8 mouse cellular contexts compared by ENCODE assay signal in the genomic region with DNA sequence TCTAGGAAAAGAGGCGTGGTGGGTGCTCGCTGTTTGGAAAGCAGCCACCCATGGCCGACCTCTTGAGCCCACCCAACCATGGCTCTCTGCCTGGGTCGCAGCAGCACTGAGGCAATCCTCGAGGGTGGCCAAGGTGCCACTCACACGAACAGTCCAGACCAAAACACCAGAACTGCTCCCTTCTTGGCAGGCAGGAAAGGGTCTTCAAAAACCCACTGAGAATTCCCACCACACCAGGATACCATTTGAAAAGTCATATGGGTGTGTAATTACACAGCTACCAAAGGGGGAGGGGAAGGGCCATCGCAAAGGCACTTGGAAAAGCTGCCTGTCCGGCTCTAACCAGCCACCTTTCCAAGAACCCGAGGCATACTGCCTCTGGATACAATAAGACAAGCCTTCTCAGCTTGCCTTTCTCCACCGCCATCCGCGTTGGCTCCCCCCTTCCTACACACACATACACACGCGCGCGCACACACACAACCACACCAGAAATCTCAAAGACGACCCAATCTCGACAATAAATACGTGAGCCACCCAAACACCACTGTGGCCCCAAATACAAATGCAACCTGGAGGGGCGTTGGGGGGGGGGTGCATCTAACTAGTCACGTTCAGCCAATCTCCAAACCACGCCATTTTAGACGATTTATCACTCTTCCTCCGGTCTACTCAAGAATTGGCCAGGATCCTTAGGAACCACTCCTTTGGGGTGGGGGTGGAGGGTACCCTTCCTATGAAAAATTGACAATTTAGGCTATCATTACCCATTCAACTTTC. TPM values are rescaled to one million over a fixed set of nuclear protein-coding genes. Genes with fewer than 3 reads are reported as not detected.
DNase-seq lines count a peak whose midpoint lies in the region; ATAC-seq and TF ChIP-seq lines count a peak whose summit lies in the region.

No protein-coding gene starts in this region.

- H3K27me3 ChIP-seq in megakaryocyte, embryonic 14.5 days (replicated peaks): peaks cover 65% of the 10 kb centered on the region
- no peaks in the 10 kb centered on the region for H3K27me3 ChIP-seq in embryonic facial prominence, embryonic 12.5 days
- no peaks in the 10 kb centered on the region for H3K27me3 ChIP-seq in heart, embryonic 11.5 days (ENCODE audit: control insufficient read depth, insufficient read depth, low read length)
- H3K27me3 ChIP-seq in kidney, postnatal 0 days (ENCODE audit: insufficient read depth, low read length): no peaks in the 10 kb centered on the region
- H3K27me3 ChIP-seq in stomach, embryonic 15.5 days (replicated peaks): no peaks in the 10 kb centered on the region

- TF ChIP-seq CTCF in kidney, postnatal 0 days (IDR thresholded peaks at IDR 0.05; ENCODE audit: low read depth): no peak

- H3K4me2 ChIP-seq in embryonic facial prominence, embryonic 12.5 days (replicated peaks): peak overlapping the region; percentile 9; the same call in 1 of the 2 replicates
- peak overlapping the region; percentile 94 for H3K4me2 ChIP-seq in heart, embryonic 11.5 days
- peak overlapping the region; percentile 82 for H3K4me2 ChIP-seq in kidney, postnatal 0 days (ENCODE audit: low read length)
- H3K4me2 ChIP-seq in stomach, embryonic 15.5 days: peak overlapping the region; percentile 89

- ATAC-seq in megakaryocyte, adult 5-6 weeks (ENCODE audit: poor library complexity, severe bottlenecking): no peak
- ATAC-seq in embryonic facial prominence, embryonic 12.5 days (ENCODE audit: insufficient number of reproducible peaks, insufficient read depth, low FRiP score, low TSS enrichment): no peak
- ATAC-seq in heart, embryonic 11.5 days (replicated peaks; ENCODE audit: insufficient number of reproducible peaks, low FRiP score, low TSS enrichment): no peak
- ATAC-seq in kidney, postnatal 0 days (replicated peaks; ENCODE audit: low FRiP score, low read depth): peak; percentile 29
- ATAC-seq in stomach, embryonic 15.5 days (ENCODE audit: insufficient read depth, low FRiP score, low read depth): no peak

- H3K9me3 ChIP-seq in megakaryocyte, embryonic 14.5 days: no peaks in the 10 kb centered on the region
- H3K9me3 ChIP-seq in embryonic facial prominence, embryonic 12.5 days: no peaks in the 10 kb centered on the region
- H3K9me3 ChIP-seq in heart, embryonic 11.5 days (replicated peaks; ENCODE audit: control insufficient read depth, low read length): no peaks in the 10 kb centered on the region
- H3K9me3 ChIP-seq in kidney, postnatal 0 days (replicated peaks; ENCODE audit: low read length): no peaks in the 10 kb centered on the region
- H3K9me3 ChIP-seq in stomach, embryonic 15.5 days: no peaks in the 10 kb centered on the region

- H3K4me1 ChIP-seq in megakaryocyte, embryonic 14.5 days: peaks cover 48% of the 10 kb centered on the region
- H3K4me1 ChIP-seq in embryonic facial prominence, embryonic 12.5 days: 0 out of 2 replicates have a peak, but pooled peaks cover 2% of the 10 kb centered on the region
- H3K4me1 ChIP-seq in heart, embryonic 11.5 days (ENCODE audit: control insufficient read depth, insufficient read depth, low read length): peaks cover 4% of the 10 kb centered on the region; the same call in 1 of the 2 replicates
- no peaks in the 10 kb centered on the region for H3K4me1 ChIP-seq in kidney, postnatal 0 days (replicated peaks; ENCODE audit: insufficient read depth, low read length)
- no peaks in the 10 kb centered on the region for H3K4me1 ChIP-seq in stomach, embryonic 15.5 days

- peak; percentile 82 for DNase-seq in kidney, postnatal 0 days (ENCODE audit: low spot score)
- DNase-seq in liver: peak; percentile 27
- peak; percentile 3 to 24 for DNase-seq in natural killer cell, adult 2 months (ENCODE audit: low spot score in 2 of 2)

- 2% methylated on average over 24 of the region's 24 CpGs for WGBS in embryonic facial prominence, embryonic 12.5 days
- under 1% methylated on average over 24 of the region's 24 CpGs for WGBS in heart, embryonic 11.5 days (ENCODE audit: insufficient replicate concordance)
- WGBS in kidney, postnatal 0 days: under 1% methylated on average over 24 of the region's 24 CpGs
- WGBS in stomach, embryonic 15.5 days: under 1% methylated on average over 24 of the region's 24 CpGs

- H3K4me3 ChIP-seq in megakaryocyte, embryonic 14.5 days (replicated peaks): peak overlapping the region; percentile 92
- peak overlapping the region; percentile 83 for H3K4me3 ChIP-seq in embryonic facial prominence, embryonic 12.5 days
- H3K4me3 ChIP-seq in heart, embryonic 11.5 days (ENCODE audit: low read depth, low read length): peak overlapping the region; percentile 72
- H3K4me3 ChIP-seq in kidney, postnatal 0 days (replicated peaks; ENCODE audit: low read depth, low read length): peak overlapping the region; percentile 82
- peak overlapping the region; percentile 72 for H3K4me3 ChIP-seq in stomach, embryonic 15.5 days (replicated peaks)

- H3K27ac ChIP-seq in embryonic facial prominence, embryonic 12.5 days: peak overlapping the region; percentile 99
- H3K27ac ChIP-seq in heart, embryonic 11.5 days (ENCODE audit: low read depth, low read length): peak overlapping the region; percentile 96
- peak overlapping the region; percentile 98 for H3K27ac ChIP-seq in kidney, postnatal 0 days
- peak overlapping the region; percentile 95 for H3K27ac ChIP-seq in stomach, embryonic 15.5 days

- no peaks in the 10 kb centered on the region for H3K36me3 ChIP-seq in megakaryocyte, embryonic 14.5 days (replicated peaks; ENCODE audit: low read length)
- peaks cover 29% of the 10 kb centered on the region for H3K36me3 ChIP-seq in embryonic facial prominence, embryonic 12.5 days
- peaks cover 7% of the 10 kb centered on the region; the same call in 1 of the 2 replicates for H3K36me3 ChIP-seq in heart, embryonic 11.5 days (ENCODE audit: control insufficient read depth, insufficient read depth, low read length)
- 0 out of 2 replicates have a peak, but pooled peaks cover 6% of the 10 kb centered on the region for H3K36me3 ChIP-seq in kidney, postnatal 0 days (ENCODE audit: insufficient read depth, low read length)
- no peaks in the 10 kb centered on the region for H3K36me3 ChIP-seq in stomach, embryonic 15.5 days

- H3K9ac ChIP-seq in embryonic facial prominence, embryonic 12.5 days: peak overlapping the region; percentile 97
- peak overlapping the region; percentile 99 for H3K9ac ChIP-seq in heart, embryonic 11.5 days (ENCODE audit: low read depth, low read length)
- H3K9ac ChIP-seq in kidney, postnatal 0 days (ENCODE audit: low read depth, low read length): peak overlapping the region; percentile 90
- H3K9ac ChIP-seq in stomach, embryonic 15.5 days: peak overlapping the region; percentile 87

RNA-seq across cellular contexts. Expression of a gene that starts 1.0 kb away (rescaled TPM):
- polyA plus RNA-seq in megakaryocyte, embryonic 14.5 days (2012; ENCODE audit: insufficient read depth, low replicate concordance): 5.0 and 24.3 TPM in 2 replicates
- 25.0 and 31.1 TPM in 2 replicates for total RNA-seq in megakaryocyte, adult 5-6 weeks (2015)
- total RNA-seq in megakaryocyte, adult 5-6 weeks (2017): 24.1 and 33.8 TPM in 2 replicates
- 249 and 271 TPM in 2 replicates for polyA plus RNA-seq in embryonic facial prominence, embryonic 12.5 days (2016; fragmentation: Nextera tagmentation; extraction: Ambion mirVana)
- polyA plus RNA-seq in heart, embryonic 11.5 days (2014; fragmentation: Nextera tagmentation; extraction: Ambion mirVana): 88.3 and 99.9 TPM in 2 replicates
- 104 and 113 TPM in 2 replicates for polyA plus RNA-seq in kidney, postnatal 0 days (2015; fragmentation: Nextera tagmentation; extraction: Ambion mirVana)
- polyA plus RNA-seq in stomach, embryonic 15.5 days (2015; fragmentation: Nextera tagmentation; extraction: Ambion mirVana): 103 and 105 TPM in 2 replicates

Comparison
In these comparisons a context has a peak if more than half of its experiments do, and no peak if none do; other contexts are left out.
1. H3K4me2 ChIP-seq: peak in every context shown above with its lines; median percentile 94 in heart, embryonic 11.5 days; 89 in stomach, embryonic 15.5 days; 82 in kidney, postnatal 0 days; 9 in embryonic facial prominence, embryonic 12.5 days.
2. DNase-seq: peak in every context shown above with its lines; median percentile 82 in kidney, postnatal 0 days; 27 in liver; 14 in natural killer cell, adult 2 months.